Mouse (Mus musculus) myocyte (in vitro differentiated cells): ENCODE data around the gene Cd180. TPM values are rescaled to one million over a fixed set of nuclear protein-coding genes. Genes with fewer than 3 reads are reported as not detected.

Source experiments
- H3K27me3 ChIP-seq: one replicate; pipeline ENCODE4 v1.6.1; 2011; ENCODE audit not compliant: control insufficient read depth, insufficient read depth, insufficient read length
- H3K36me3 ChIP-seq: one replicate; pipeline ENCODE4 v1.6.1; 2011; ENCODE audit not compliant: control insufficient read depth, insufficient read depth
- H3K4me2 ChIP-seq: one replicate; pipeline ENCODE4 v1.6.1; 2011; ENCODE audit warnings: low read depth, control low read depth
- H3K4me3 ChIP-seq: one replicate; pipeline ENCODE4 v1.5.1; 2011; ENCODE audit warnings: mild to moderate bottlenecking, control low read depth, moderate library complexity
- H3K79me2 ChIP-seq: one replicate; pipeline ENCODE4 v1.6.1; 2011; ENCODE audit not compliant: control insufficient read depth, insufficient read depth
- H3ac ChIP-seq: one replicate; pipeline ENCODE4 v1.6.1; 2011; ENCODE audit not compliant: control insufficient read depth, insufficient read length
- CEBPB ChIP-seq: IDR thresholded peaks from 2 replicates; pipeline ENCODE4 v1.6.1; 2011; ENCODE audit warnings: mild to moderate bottlenecking, moderate library complexity; ENCODE audit not compliant: poor library complexity, insufficient read depth, severe bottlenecking
- E2F4 ChIP-seq: IDR thresholded peaks from one replicate; pipeline ENCODE4 v1.6.1; 2011; ENCODE audit warnings: mild to moderate bottlenecking, control low read depth, moderate library complexity; ENCODE audit not compliant: insufficient read depth
- MAX ChIP-seq: IDR thresholded peaks from one replicate; pipeline ENCODE4 v1.6.1; 2011; ENCODE audit warnings: low read depth, mild to moderate bottlenecking, control low read depth
- MYOD1 ChIP-seq, 3 experiments: IDR thresholded peaks; one replicate each; pipeline ENCODE4 v1.6.1; 2011; ENCODE audit warnings: control low read depth in 2 of 3, low read depth in 2 of 3, mild to moderate bottlenecking in 2 of 3, moderate library complexity in 1 of 3; ENCODE audit not compliant: insufficient read length in 2 of 3, control insufficient read depth in 1 of 3
- MYOG ChIP-seq, 3 experiments: IDR thresholded peaks; one replicate each; pipeline ENCODE4 v1.6.1; 2011; ENCODE audit warnings: control low read depth in 2 of 3, low read depth in 2 of 3, mild to moderate bottlenecking in 2 of 3; ENCODE audit not compliant: insufficient read length in 2 of 3, control insufficient read depth in 1 of 3, insufficient read depth in 1 of 3
- POLR2A ChIP-seq: IDR thresholded peaks from one replicate; pipeline ENCODE4 v1.6.1; 2011; ENCODE audit warnings: low read depth, mild to moderate bottlenecking, control low read depth, moderate library complexity; ENCODE audit not compliant: insufficient read length
- POLR2AphosphoS2 ChIP-seq: IDR thresholded peaks from one replicate; pipeline ENCODE4 v1.6.1; 2011; ENCODE audit warnings: low read depth, control low read depth; ENCODE audit not compliant: insufficient read length
- REST ChIP-seq: IDR thresholded peaks from one replicate; pipeline ENCODE4 v1.6.1; 2011; ENCODE audit warnings: mild to moderate bottlenecking, control low read depth, moderate library complexity; ENCODE audit not compliant: insufficient read depth, insufficient read length
- SRF ChIP-seq: IDR thresholded peaks from one replicate; pipeline ENCODE4 v1.6.1; 2011; ENCODE audit warnings: low read depth; ENCODE audit not compliant: control insufficient read depth, insufficient read length
- TCF12 ChIP-seq: IDR thresholded peaks from one replicate; pipeline ENCODE4 v1.6.1; 2011; ENCODE audit warnings: mild to moderate bottlenecking, control low read depth; ENCODE audit not compliant: poor library complexity, insufficient read depth, severe bottlenecking
- TCF3 ChIP-seq: IDR thresholded peaks from one replicate; pipeline ENCODE4 v1.6.1; 2011; ENCODE audit warnings: low read depth, control low read depth; ENCODE audit not compliant: insufficient read length
- USF1 ChIP-seq: IDR thresholded peaks from one replicate; pipeline ENCODE4 v1.6.1; 2011; ENCODE audit warnings: low read depth, mild to moderate bottlenecking, control low read depth, moderate library complexity
- polyA plus RNA-seq: library from polyadenylated mRNA; unstranded; fragments of >200 nt; fragmentation: generic; extraction: Trizol; gene quantifications from one replicate; pipeline ENCODE4 v1.2.1, GENCODE M21; 2012; ENCODE audit warnings: missing spikeins

The Cd180 gene
- polyA plus RNA-seq, 1 experiment = 0.14 TPM

- no peaks in the 10 kb centered on the region for H3K79me2 ChIP-seq
- H3K27me3 ChIP-seq = no peaks in the 10 kb centered on the region
- H3ac ChIP-seq = no peak overlapping the region
- H3K4me2 ChIP-seq = no peak overlapping the region
- TF ChIP-seq USF1 (no peak), SRF (no peak), TCF12 (no peak), POLR2AphosphoS2 (no peak), POLR2A (no peak), REST (no peak), MYOD1 (IDR thresholded peaks at IDR 0.05; ENCODE audit: control insufficient read depth in 1 of 3, insufficient read length in 2 of 3, low read depth in 2 of 3) (no peak), CEBPB (no peak), TCF3 (no peak)
- no peaks in the 10 kb centered on the region for H3K36me3 ChIP-seq
- H3K4me3 ChIP-seq = no peak overlapping the region
Observed at GRCm38 (mm10) chr13:102664843-102665587, 28.3 kb upstream of the Cd180 start.

DNA sequence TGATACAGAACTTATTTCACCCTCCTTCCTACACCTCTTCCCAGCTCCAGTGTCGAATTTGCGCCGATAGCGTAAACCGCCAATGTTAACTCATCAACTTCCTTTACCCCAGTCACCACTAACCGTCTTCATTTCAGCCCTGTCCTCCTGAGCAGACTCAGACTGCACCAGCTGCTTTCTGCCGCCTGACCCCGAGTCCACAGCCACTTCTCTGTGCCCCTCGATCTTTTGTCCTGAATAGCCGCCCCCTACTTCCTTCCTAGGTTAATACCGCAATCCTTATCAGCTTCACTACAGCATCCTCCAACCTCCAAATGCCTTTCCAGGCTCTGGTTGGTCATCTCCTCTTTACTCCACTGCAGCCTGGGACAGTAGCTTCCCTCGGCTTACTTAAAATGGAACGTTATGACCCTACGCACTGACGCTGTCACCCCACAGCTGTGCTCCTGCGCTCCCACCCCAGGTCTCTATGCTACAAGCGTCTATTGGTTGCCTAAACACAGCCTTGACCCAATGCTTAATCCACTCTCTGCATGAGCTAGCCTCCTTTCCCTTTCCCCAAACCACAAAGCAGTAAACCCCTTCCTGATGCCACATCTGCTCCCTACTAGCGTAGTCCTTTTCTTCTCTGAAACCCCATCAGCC, 27.6 kb upstream of the Cd180 start:
- TF ChIP-seq REST (no peak), MYOG (IDR thresholded peaks at IDR 0.05; ENCODE audit: control insufficient read depth in 1 of 3, insufficient read depth in 1 of 3, insufficient read length in 2 of 3, low read depth in 2 of 3) (no peak), MYOD1 (IDR thresholded peaks at IDR 0.05; ENCODE audit: control insufficient read depth in 1 of 3, insufficient read length in 2 of 3, low read depth in 2 of 3) (no peak), E2F4 (no peak), USF1 (no peak), POLR2A (no peak), TCF3 (no peak), MAX (no peak), SRF (no peak), CEBPB (no peak)
- no peaks in the 10 kb centered on the region for H3K27me3 ChIP-seq
- H3K4me2 ChIP-seq = no peak overlapping the region
- H3K79me2 ChIP-seq = no peaks in the 10 kb centered on the region
- no peak overlapping the region for H3K4me3 ChIP-seq
- no peak overlapping the region for H3ac ChIP-seq
- no peaks in the 10 kb centered on the region for H3K36me3 ChIP-seq

GRCm38 (mm10) chr13:102666233-102666614, 27.1 kb upstream of the Cd180 start:
- TF ChIP-seq POLR2AphosphoS2 = no peak
- no peak for TF ChIP-seq REST
- TF ChIP-seq TCF3 = no peak
- no peak for TF ChIP-seq E2F4
- no peak for TF ChIP-seq POLR2A
- no peak for TF ChIP-seq TCF12
- no peak for TF ChIP-seq MAX
- TF ChIP-seq CEBPB = no peak

DNA sequence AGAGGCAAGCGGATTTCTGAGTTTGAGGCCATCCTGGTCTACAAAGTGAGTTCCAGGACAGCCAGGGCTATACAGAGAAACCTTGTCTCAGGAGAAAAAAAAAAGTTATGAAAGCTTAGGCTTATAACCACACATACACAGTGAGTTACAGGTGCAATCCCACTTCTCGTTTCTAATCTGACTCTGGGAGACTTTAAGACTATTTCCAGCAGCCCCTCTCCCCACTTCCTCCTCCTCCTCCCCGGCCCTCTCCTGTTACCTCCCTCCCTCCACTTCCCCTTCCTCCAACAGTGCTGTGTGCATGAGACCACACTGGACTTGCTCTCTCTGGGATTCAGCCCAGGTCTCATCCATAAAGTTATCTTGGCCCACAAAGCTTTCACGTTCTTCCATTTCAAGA, 26.6 kb upstream of the Cd180 start:
- Histone ChIP-seq H3K4me2 (no peak overlapping the region), H3K27me3 (no peaks in the 10 kb centered on the region), H3ac (no peak overlapping the region), H3K79me2 (no peaks in the 10 kb centered on the region), H3K36me3 (no peaks in the 10 kb centered on the region), H3K4me3 (no peak overlapping the region)
- TF ChIP-seq MYOD1 (IDR thresholded peaks at IDR 0.05; ENCODE audit: control insufficient read depth in 1 of 3, insufficient read length in 2 of 3, low read depth in 2 of 3) = no peak
- no peak for TF ChIP-seq TCF12
- TF ChIP-seq POLR2A = no peak
- TF ChIP-seq REST = no peak

More at GRCm38 (mm10) chr13:102666233-102666614, 27.1 kb upstream of the Cd180 start:
- H3K4me3 ChIP-seq = no peak overlapping the region
- no peaks in the 10 kb centered on the region for H3K36me3 ChIP-seq
- no peak overlapping the region for H3K4me2 ChIP-seq
- H3ac ChIP-seq = no peak overlapping the region
- H3K79me2 ChIP-seq = no peaks in the 10 kb centered on the region
- no peaks in the 10 kb centered on the region for H3K27me3 ChIP-seq

- H3K4me3 ChIP-seq = no peak overlapping the region
- H3K27me3 ChIP-seq = no peaks in the 10 kb centered on the region
- no peak overlapping the region for H3ac ChIP-seq
- H3K4me2 ChIP-seq = peak overlapping the region; percentile 36
- H3K36me3 ChIP-seq = no peaks in the 10 kb centered on the region
- H3K79me2 ChIP-seq = no peaks in the 10 kb centered on the region
- TF ChIP-seq SRF = no peak
- no peak for TF ChIP-seq REST
- TF ChIP-seq MAX = no peak
- TF ChIP-seq POLR2A = no peak
- TF ChIP-seq TCF3 = no peak
- no peak for TF ChIP-seq MYOG (IDR thresholded peaks at IDR 0.05; ENCODE audit: control insufficient read depth in 1 of 3, insufficient read depth in 1 of 3, insufficient read length in 2 of 3, low read depth in 2 of 3)
- TF ChIP-seq USF1 = no peak
- no peak for TF ChIP-seq CEBPB
- no peak for TF ChIP-seq MYOD1 (IDR thresholded peaks at IDR 0.05; ENCODE audit: control insufficient read depth in 1 of 3, insufficient read length in 2 of 3, low read depth in 2 of 3)
- TF ChIP-seq E2F4 = no peak
Observed at GRCm38 (mm10) chr13:102667401-102667800, 26.0 kb upstream of the Cd180 start.
